Mouse (Mus musculus): ENCODE results near the gene Serpine3. TPM values are rescaled to one million over a fixed set of nuclear protein-coding genes. Genes with fewer than 3 reads are reported as not detected.
"Not testable (repeated sequence)": the region's sequence is repeated elsewhere in the genome, so short reads cannot be mapped to it uniquely, and the experiment has no call there.

Gene Serpine3
- polyA plus RNA-seq (2017; shearing (Covaris generic)) = not detected

- ATAC-seq = no peak
Observed at GRCm38 (mm10) chr14:62663367-62663766, at the start of gene Serpine3. TSS of gene Serpine3 (plus strand) at chr14:62663667.

GRCm38 (mm10) chr14:62622393-62622792 lies 41.1 kb upstream of the Serpine3 start:
- no peak for ATAC-seq

- ATAC-seq = no peak
Observed at GRCm38 (mm10) chr14:62627951-62628350, 35.5 kb upstream of the Serpine3 start.

- ATAC-seq = no peak
Observed at GRCm38 (mm10) chr14:62637436-62638344, 25.8 kb upstream of the Serpine3 start.

- ATAC-seq = no peak
Observed at GRCm38 (mm10) chr14:62638345-62638702, 25.1 kb upstream of the Serpine3 start.

- ATAC-seq = no peak
Observed at GRCm38 (mm10) chr14:62639111-62639510, 24.4 kb upstream of the Serpine3 start.

GRCm38 (mm10) chr14:62639551-62639950 lies 23.9 kb upstream of the Serpine3 start:
- no peak for ATAC-seq

GRCm38 (mm10) chr14:62640396-62640795 lies 23.1 kb upstream of the Serpine3 start:
- no peak for ATAC-seq

GRCm38 (mm10) chr14:62642368-62642767 lies 21.1 kb upstream of the Serpine3 start:
- not testable (repeated sequence) for ATAC-seq

GRCm38 (mm10) chr14:62648405-62648804 lies 15.1 kb upstream of the Serpine3 start:
- ATAC-seq = no peak

GRCm38 (mm10) chr14:62650376-62650775 lies 13.1 kb upstream of the Serpine3 start:
- no peak for ATAC-seq

- ATAC-seq = no peak
Observed at GRCm38 (mm10) chr14:62651771-62652170, 11.7 kb upstream of the Serpine3 start.

GRCm38 (mm10) chr14:62655996-62656395 lies 7.5 kb upstream of the Serpine3 start:
- no peak for ATAC-seq

GRCm38 (mm10) chr14:62657469-62657868 lies 6.0 kb upstream of the Serpine3 start:
- ATAC-seq = no peak

GRCm38 (mm10) chr14:62662381-62662780 lies 1.1 kb upstream of the Serpine3 start:
- ATAC-seq = no peak

- no peak for ATAC-seq
Observed at GRCm38 (mm10) chr14:62664976-62665673, 1.7 kb downstream of the Serpine3 start.

- ATAC-seq = no peak
Observed at GRCm38 (mm10) chr14:62673646-62674045, 10.2 kb downstream of the Serpine3 start.

- no peak for ATAC-seq
Observed at GRCm38 (mm10) chr14:62718161-62718560, 54.7 kb downstream of the Serpine3 start.

GRCm38 (mm10) chr14:62721625-62722024 lies 58.2 kb downstream of the Serpine3 start:
- no peak for ATAC-seq

- ATAC-seq = no peak
Observed at GRCm38 (mm10) chr14:62724560-62724959, 61.1 kb downstream of the Serpine3 start.

- ATAC-seq = no peak
Observed at GRCm38 (mm10) chr14:62731902-62732301, 68.4 kb downstream of the Serpine3 start.

GRCm38 (mm10) chr14:62733666-62734065 lies 70.2 kb downstream of the Serpine3 start:
- no peak for ATAC-seq

GRCm38 (mm10) chr14:62735646-62736045 lies 72.2 kb downstream of the Serpine3 start:
- ATAC-seq = no peak
